Mouse (Mus musculus) megakaryocyte, embryonic 14.5 days (primary cell): ENCODE results near the gene 2310061N02Rik.

Source experiments
- FLI1 ChIP-seq: IDR thresholded peaks from 2 replicates; pipeline ENCODE4 v1.6.1; 2012; ENCODE audit warnings: low read length, inconsistent platforms, mixed read lengths
- GATA1 ChIP-seq: IDR thresholded peaks from 3 replicates; pipeline ENCODE4 v1.6.1; 2012; ENCODE audit warnings: mixed read lengths, low read length, inconsistent platforms, borderline replicate concordance

GRCm38 (mm10) chr16:88681282-88681681 lies 26.5 kb downstream of the 2310061N02Rik start:
- no peak for TF ChIP-seq GATA1
- TF ChIP-seq FLI1: no peak
